Mouse (Mus musculus): ENCODE measurements around the gene Smim5. TPM values are rescaled to one million over a fixed set of nuclear protein-coding genes. Genes with fewer than 3 reads are reported as not detected.

Smim5 gene
- polyA plus RNA-seq, 1 experiment from 2014 or later: 4.2 TPM

- Histone ChIP-seq H3K9me3 (no peaks in the 10 kb centered on the region), H3K27ac (peak overlapping the region; percentile 74), H3K27me3 (ENCODE audit: insufficient read depth, poor library complexity, severe bottlenecking) (0 out of 2 replicates have a peak, but pooled peaks cover 6% of the 10 kb centered on the region), H3K4me1 (replicated peaks) (peaks cover 74% of the 10 kb centered on the region), H3K36me3 (peaks cover 40% of the 10 kb centered on the region), H3K4me3 (peak overlapping the region; percentile 29)
- 71% methylated on average over 8 of the region's 8 CpGs for WGBS
- no peak for DNase-seq (ENCODE audit: low spot score)
Measured at GRCm38 (mm10) chr11:115900561-115901337, 983 bp downstream of the Smim5 start.

DNA sequence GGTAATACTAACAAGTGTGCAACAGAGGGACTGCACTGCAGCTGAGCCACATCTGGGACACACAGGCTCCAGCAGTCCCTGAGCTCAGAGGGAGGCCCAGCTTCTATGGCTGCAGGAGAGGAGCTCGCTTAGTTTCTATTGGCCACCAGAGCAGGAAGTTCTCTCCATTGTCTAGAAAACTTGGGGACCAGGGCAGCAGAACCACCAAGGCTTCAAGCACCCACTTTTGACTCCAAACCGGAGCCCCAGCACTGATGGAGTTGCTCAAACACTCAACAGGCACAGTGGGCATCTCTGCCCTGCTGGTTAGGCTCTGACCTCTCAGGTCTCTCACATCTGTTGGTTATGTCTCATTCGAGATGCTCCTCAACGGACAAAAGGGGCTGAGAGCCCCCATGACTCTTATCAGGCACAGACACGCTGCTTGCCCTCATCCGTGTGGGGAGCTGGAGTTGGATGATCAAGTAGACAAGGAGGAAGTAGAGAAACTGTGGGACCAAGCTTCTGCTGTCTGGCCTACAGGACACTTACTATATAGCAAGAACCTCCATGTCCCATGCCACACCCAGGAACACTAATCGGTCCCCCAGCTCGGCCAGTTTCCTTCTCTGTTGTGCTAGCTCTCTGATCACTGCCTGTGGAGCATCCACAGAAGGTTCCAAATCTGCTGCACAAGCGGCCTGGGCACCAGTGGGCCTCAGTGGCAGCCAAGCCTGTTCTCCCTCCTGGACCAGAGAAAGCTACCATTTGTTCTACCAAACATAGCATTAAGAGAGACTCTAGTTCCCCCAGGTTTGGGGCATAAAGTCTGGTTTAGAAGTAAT is 1.8 kb downstream of the Smim5 start:
- Histone ChIP-seq H3K27ac (peak overlapping the region; percentile 74), H3K4me3 (no peak overlapping the region), H3K27me3 (ENCODE audit: insufficient read depth, poor library complexity, severe bottlenecking) (0 out of 2 replicates have a peak, but pooled peaks cover 6% of the 10 kb centered on the region), H3K36me3 (peaks cover 35% of the 10 kb centered on the region), H3K9me3 (no peaks in the 10 kb centered on the region), H3K4me1 (replicated peaks) (peaks cover 79% of the 10 kb centered on the region)
- WGBS: 82% methylated on average over 9 of the region's 9 CpGs
- DNase-seq (ENCODE audit: low spot score): no peak

DNA sequence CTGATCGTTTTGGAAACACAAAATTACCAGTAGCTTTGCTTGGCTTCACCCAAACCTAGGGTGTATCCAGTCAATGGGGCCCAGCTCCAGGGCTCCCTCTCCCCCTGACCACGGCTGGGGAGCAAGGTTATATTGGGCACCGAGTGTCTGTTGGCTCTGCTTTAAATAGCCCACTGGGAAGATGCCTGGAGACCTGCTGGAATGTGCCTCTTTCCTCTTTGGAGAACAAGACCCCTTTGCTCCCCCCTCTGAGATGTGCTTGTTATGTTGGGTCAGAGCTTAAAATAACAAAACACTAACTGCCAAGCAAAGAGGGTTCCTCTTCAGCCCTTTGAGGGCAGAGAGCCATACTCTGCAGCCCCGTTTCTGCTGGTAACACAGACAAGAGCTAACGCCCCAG is 2.4 kb downstream of the Smim5 start:
- Histone ChIP-seq H3K9me3 (no peaks in the 10 kb centered on the region), H3K4me3 (no peak overlapping the region), H3K27me3 (ENCODE audit: insufficient read depth, poor library complexity, severe bottlenecking) (0 out of 2 replicates have a peak, but pooled peaks cover 6% of the 10 kb centered on the region), H3K4me1 (replicated peaks) (peaks cover 84% of the 10 kb centered on the region), H3K36me3 (peaks cover 29% of the 10 kb centered on the region), H3K27ac (peak overlapping the region; percentile 54)
- 82% methylated on average over 5 of the region's 5 CpGs for WGBS
- DNase-seq (ENCODE audit: low spot score): no peak

DNA sequence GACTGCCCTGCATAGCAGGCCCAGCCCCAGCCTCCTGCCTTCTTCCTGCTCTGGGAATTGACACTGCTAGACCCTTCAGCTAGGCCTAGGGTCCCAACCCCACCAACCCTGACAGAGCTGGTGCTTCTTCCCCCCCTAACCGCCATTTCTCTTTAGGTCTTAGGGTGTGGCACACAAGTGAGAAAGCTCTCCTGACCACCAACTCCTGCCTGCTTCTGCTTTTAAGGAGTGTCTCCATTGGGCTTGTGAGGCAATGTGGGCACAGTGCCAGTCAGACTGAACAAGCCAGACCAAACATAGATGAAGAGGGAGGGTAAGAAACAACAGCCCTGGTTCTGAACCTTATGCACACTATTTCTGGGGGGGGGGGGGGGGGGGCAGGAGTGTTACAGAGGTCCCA is 3.1 kb downstream of the Smim5 start:
- 85% methylated on average over 1 of the region's 1 CpGs for WGBS
- Histone ChIP-seq H3K4me1 (replicated peaks) (peaks cover 84% of the 10 kb centered on the region), H3K4me3 (no peak overlapping the region), H3K27ac (peak overlapping the region; percentile 54), H3K36me3 (peaks cover 23% of the 10 kb centered on the region), H3K9me3 (no peaks in the 10 kb centered on the region), H3K27me3 (ENCODE audit: insufficient read depth, poor library complexity, severe bottlenecking) (0 out of 2 replicates have a peak, but pooled peaks cover 6% of the 10 kb centered on the region)
- no peak for DNase-seq (ENCODE audit: low spot score)

- DNase-seq (ENCODE audit: low spot score): no peak
- Histone ChIP-seq H3K27me3 (ENCODE audit: insufficient read depth, poor library complexity, severe bottlenecking) (0 out of 2 replicates have a peak, but pooled peaks cover 6% of the 10 kb centered on the region), H3K4me1 (replicated peaks) (peaks cover 80% of the 10 kb centered on the region), H3K27ac (peak overlapping the region; percentile 54), H3K4me3 (no peak overlapping the region), H3K36me3 (peaks cover 30% of the 10 kb centered on the region), H3K9me3 (no peaks in the 10 kb centered on the region)
- 76% methylated on average over 11 of the region's 11 CpGs for WGBS
Measured at GRCm38 (mm10) chr11:115903384-115904230, 3.8 kb downstream of the Smim5 start.

- H3K4me3 ChIP-seq: no peak overlapping the region
- no peaks in the 10 kb centered on the region for H3K9me3 ChIP-seq
- peaks cover 36% of the 10 kb centered on the region for H3K36me3 ChIP-seq
- 71% methylated on average over 8 of the region's 8 CpGs for WGBS
- peak overlapping the region; percentile 80 for H3K27ac ChIP-seq
- H3K4me1 ChIP-seq (replicated peaks): peaks cover 72% of the 10 kb centered on the region
- 0 out of 2 replicates have a peak, but pooled peaks cover 6% of the 10 kb centered on the region for H3K27me3 ChIP-seq (ENCODE audit: insufficient read depth, poor library complexity, severe bottlenecking)
- no peak for DNase-seq (ENCODE audit: low spot score)
Measured at GRCm38 (mm10) chr11:115904231-115904955, 4.6 kb downstream of the Smim5 start.

- no peaks in the 10 kb centered on the region for H3K9me3 ChIP-seq
- H3K4me1 ChIP-seq (replicated peaks): peaks cover 64% of the 10 kb centered on the region
- DNase-seq (ENCODE audit: low spot score): peak; percentile 26
- H3K4me3 ChIP-seq: no peak overlapping the region
- peaks cover 40% of the 10 kb centered on the region for H3K36me3 ChIP-seq
- 0 out of 2 replicates have a peak, but pooled peaks cover 6% of the 10 kb centered on the region for H3K27me3 ChIP-seq (ENCODE audit: insufficient read depth, poor library complexity, severe bottlenecking)
- 42% methylated on average over 16 of the region's 16 CpGs for WGBS
- H3K27ac ChIP-seq: peak overlapping the region; percentile 80
Measured at GRCm38 (mm10) chr11:115904956-115905790, 5.4 kb downstream of the Smim5 start.

- H3K27me3 ChIP-seq (ENCODE audit: insufficient read depth, poor library complexity, severe bottlenecking): no peaks in the 10 kb centered on the region
- no peak for DNase-seq (ENCODE audit: low spot score)
- 62% methylated on average over 3 of the region's 3 CpGs for WGBS
- H3K9me3 ChIP-seq: no peaks in the 10 kb centered on the region
- peaks cover 47% of the 10 kb centered on the region for H3K36me3 ChIP-seq
- peak overlapping the region; percentile 80 for H3K27ac ChIP-seq
- H3K4me3 ChIP-seq: no peak overlapping the region
- H3K4me1 ChIP-seq (replicated peaks): peaks cover 55% of the 10 kb centered on the region
Measured at GRCm38 (mm10) chr11:115906116-115906515, 6.3 kb downstream of the Smim5 start.

- Histone ChIP-seq H3K9me3 (no peaks in the 10 kb centered on the region), H3K27ac (peak overlapping the region; percentile 26; the same call in 1 of the 2 replicates), H3K4me3 (no peak overlapping the region), H3K36me3 (peaks cover 47% of the 10 kb centered on the region), H3K27me3 (ENCODE audit: insufficient read depth, poor library complexity, severe bottlenecking) (no peaks in the 10 kb centered on the region), H3K4me1 (replicated peaks) (peaks cover 51% of the 10 kb centered on the region)
- no peak for DNase-seq (ENCODE audit: low spot score)
- 93% methylated on average over 5 of the region's 5 CpGs for WGBS
Measured at GRCm38 (mm10) chr11:115906521-115906920, 6.8 kb downstream of the Smim5 start.

DNA sequence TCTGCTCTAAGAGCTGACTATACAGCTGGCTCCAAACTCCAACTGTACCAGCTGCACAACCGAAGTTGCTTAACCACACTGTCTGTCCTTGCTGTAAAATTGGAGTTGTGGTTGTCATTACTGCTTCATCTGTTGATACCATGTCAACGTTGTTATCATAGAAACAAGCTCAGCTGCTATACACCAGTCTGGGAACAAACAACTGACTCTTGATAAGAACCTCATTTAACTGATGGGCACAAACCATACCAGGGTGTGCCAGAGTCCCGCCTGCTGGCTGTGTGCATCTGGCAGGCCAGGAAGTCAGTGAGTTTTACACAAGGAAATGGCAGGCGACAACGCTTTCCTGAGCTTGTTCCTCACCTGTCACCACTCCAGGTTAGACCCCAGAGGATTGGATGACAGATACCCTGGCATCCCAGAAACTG is 11.4 kb downstream of the Smim5 start:
- H3K9me3 ChIP-seq: no peaks in the 10 kb centered on the region
- H3K36me3 ChIP-seq: peaks cover 74% of the 10 kb centered on the region
- no peaks in the 10 kb centered on the region for H3K27me3 ChIP-seq (ENCODE audit: insufficient read depth, poor library complexity, severe bottlenecking)
- no peak for DNase-seq (ENCODE audit: low spot score)
- 95% methylated on average over 5 of the region's 5 CpGs for WGBS
- peaks cover 9% of the 10 kb centered on the region; the same call in 1 of the 2 replicates for H3K4me1 ChIP-seq (replicated peaks)
- H3K4me3 ChIP-seq: no peak overlapping the region
- H3K27ac ChIP-seq: no peak overlapping the region
